Mouse (Mus musculus) heart, embryonic 16.5 days (tissue): ENCODE measurements at regions not wholly inside any gene's neighbourhood (a gene's known extent, or its start where the extent isn't known, plus 50 kb on each side); places are given as distances from the start of the nearest gene placed in this dataset.
A peak's percentile ranks its signal among the peaks of the same experiment; 100 is the strongest.

Experiments
- ATAC-seq: fragments of 200-750 bp; cut with Nextera tagmentation; replicated peaks from 2 replicates; pipeline ENCODE4 v1.8.0; 2017; ENCODE audit warnings: moderate number of reproducible peaks; ENCODE audit not compliant: insufficient read depth, low FRiP score; ENCODE audit errors: extremely low read depth
- H3K27ac ChIP-seq: fragments of 300-500 bp; sonication (generic); 2 replicates; pipeline ENCODE4 v1.5.1; 2014; ENCODE audit warnings: mild to moderate bottlenecking, low read length, control low read depth, moderate library complexity
- H3K27me3 ChIP-seq: fragments of 300-500 bp; sonication (generic); 2 replicates; pipeline ENCODE4 v1.6.1; 2014; ENCODE audit warnings: low read length, mixed read lengths; ENCODE audit not compliant: control insufficient read depth, insufficient read depth
- H3K36me3 ChIP-seq: fragments of 300-500 bp; sonication (generic); 2 replicates; pipeline ENCODE4 v1.6.1; 2014; ENCODE audit not compliant: control insufficient read depth, insufficient read depth
- H3K4me1 ChIP-seq: fragments of 300-500 bp; sonication (generic); 2 replicates; pipeline ENCODE4 v1.6.1; 2014; ENCODE audit warnings: low read length, mixed read lengths; ENCODE audit not compliant: control insufficient read depth, insufficient read depth
- H3K4me2 ChIP-seq: fragments of 300-500 bp; sonication (generic); 2 replicates; pipeline ENCODE4 v1.6.1; 2014; ENCODE audit warnings: low read depth, mild to moderate bottlenecking, control low read depth, low read length
- H3K4me3 ChIP-seq: fragments of 300-500 bp; sonication (generic); 2 replicates; pipeline ENCODE4 v1.5.1; 2014; ENCODE audit warnings: mild to moderate bottlenecking, control low read depth, low read length
- H3K9ac ChIP-seq: fragments of 300-500 bp; sonication (generic); 2 replicates; pipeline ENCODE4 v1.6.1; 2014; ENCODE audit warnings: low read length, control low read depth
- H3K9me3 ChIP-seq: fragments of 300-500 bp; sonication (generic); replicated peaks from 2 replicates; pipeline ENCODE4 v1.6.1; 2016; ENCODE audit warnings: low read length; ENCODE audit not compliant: control insufficient read depth
- WGBS: fragments of 180-500 bp; shearing (Covaris S2); extraction: QIAGEN DNeasy Blood & Tissue Kit; methylation state at CpG from one replicate; pipeline ENCODE4 v1.1.7; 2014; 5-methylcytosine and 5-hydroxymethylcytosine counted together

DNA sequence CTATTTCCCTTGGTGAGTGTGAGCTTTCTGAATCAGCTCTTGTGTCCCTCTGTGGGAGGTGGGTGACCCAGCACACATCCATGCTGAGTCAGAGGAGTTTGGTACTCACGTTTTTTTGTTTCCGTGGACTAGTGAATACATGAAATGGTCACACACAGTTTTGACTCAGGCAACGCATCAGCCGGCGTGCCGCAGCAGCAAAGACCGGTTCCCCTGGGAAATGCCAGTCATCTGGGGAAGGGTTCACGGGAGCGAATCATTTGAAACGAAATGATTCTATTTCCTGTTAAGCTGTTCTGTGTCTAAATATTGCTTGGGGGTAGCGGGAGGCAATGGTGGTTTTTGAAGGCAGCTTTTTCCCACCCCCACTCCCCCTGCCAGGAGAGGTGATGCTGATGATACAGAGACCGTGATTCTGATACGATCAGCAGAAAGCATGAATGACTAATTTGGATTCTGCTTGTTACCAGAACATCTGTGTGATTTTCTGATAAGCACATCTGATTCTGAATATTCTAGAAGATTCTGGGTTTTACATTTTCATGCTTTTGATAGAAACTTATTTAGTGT lies 223.5 kb downstream of the Klf5 start:
- Histone ChIP-seq H3K4me3 (no peak overlapping the region), H3K4me2 (no peak overlapping the region), H3K27ac (no peak overlapping the region), H3K36me3 (no peaks in the 10 kb centered on the region), H3K9ac (no peak overlapping the region), H3K27me3 (no peaks in the 10 kb centered on the region), H3K4me1 (no peaks in the 10 kb centered on the region), H3K9me3 (no peaks in the 10 kb centered on the region)
- ATAC-seq = no peak
- WGBS = 81% methylated on average over 13 of the region's 13 CpGs

DNA sequence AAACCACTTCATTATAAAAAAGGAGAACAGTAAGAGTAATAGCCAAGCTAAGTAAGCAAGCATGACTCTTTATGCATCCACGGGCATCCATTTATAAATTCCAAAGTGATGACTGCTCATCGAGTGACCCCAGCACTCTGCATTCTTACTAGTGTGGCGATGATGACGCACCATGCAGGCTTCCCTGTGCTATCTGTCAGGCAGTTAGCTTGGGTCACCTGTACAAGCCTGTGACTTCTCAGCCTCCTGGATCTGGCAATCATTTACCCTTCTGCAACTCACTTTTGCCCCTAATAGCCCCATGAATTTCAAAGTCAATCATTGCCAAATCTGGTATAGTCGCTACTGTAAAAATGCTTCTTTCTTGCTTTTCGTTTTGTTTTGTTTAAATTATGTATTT lies 237.3 kb downstream of the Klf5 start:
- no peaks in the 10 kb centered on the region for H3K9me3 ChIP-seq
- ATAC-seq = no peak
- H3K27me3 ChIP-seq = no peaks in the 10 kb centered on the region
- no peaks in the 10 kb centered on the region for H3K36me3 ChIP-seq
- no peak overlapping the region for H3K9ac ChIP-seq
- no peaks in the 10 kb centered on the region for H3K4me1 ChIP-seq
- H3K4me3 ChIP-seq = no peak overlapping the region
- H3K4me2 ChIP-seq = no peak overlapping the region
- H3K27ac ChIP-seq = no peak overlapping the region
- 59% methylated on average over 6 of the region's 6 CpGs for WGBS

DNA sequence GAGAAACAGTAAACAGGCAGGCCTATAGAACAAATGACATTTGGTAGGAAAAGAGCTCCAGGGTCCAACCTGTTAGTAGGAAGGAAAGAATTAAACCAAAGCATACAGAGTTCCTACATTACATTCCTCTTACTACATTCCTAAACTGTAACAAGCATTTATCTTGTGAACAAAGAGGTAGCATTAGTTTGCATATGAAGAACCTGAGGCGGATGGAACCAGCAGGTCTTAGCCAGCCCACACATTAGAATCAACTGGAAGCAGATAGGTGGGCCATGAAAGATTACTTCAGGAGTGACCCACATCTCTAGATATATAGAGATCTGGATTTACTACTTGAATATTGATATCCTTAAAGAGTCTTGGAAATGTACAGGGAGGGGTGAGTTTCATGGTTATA lies 238.8 kb downstream of the Klf5 start:
- no peak overlapping the region for H3K4me2 ChIP-seq
- ATAC-seq = no peak
- 80% methylated on average over 1 of the region's 1 CpGs for WGBS

GRCm38 (mm10) chr14:99541716-99542115 lies 243.2 kb downstream of the Klf5 start:
- Histone ChIP-seq H3K9ac (no peak overlapping the region), H3K27ac (no peak overlapping the region), H3K4me3 (no peak overlapping the region), H3K36me3 (no peaks in the 10 kb centered on the region), H3K27me3 (no peaks in the 10 kb centered on the region), H3K9me3 (no peaks in the 10 kb centered on the region), H3K4me1 (no peaks in the 10 kb centered on the region), H3K4me2 (no peak overlapping the region)
- no peak for ATAC-seq

More for the DNA sequence above, 238.8 kb downstream of the Klf5 start:
- Histone ChIP-seq H3K4me3 (no peak overlapping the region), H3K4me1 (no peaks in the 10 kb centered on the region), H3K9me3 (no peaks in the 10 kb centered on the region), H3K27me3 (no peaks in the 10 kb centered on the region), H3K36me3 (no peaks in the 10 kb centered on the region), H3K9ac (no peak overlapping the region), H3K27ac (no peak overlapping the region)

DNA sequence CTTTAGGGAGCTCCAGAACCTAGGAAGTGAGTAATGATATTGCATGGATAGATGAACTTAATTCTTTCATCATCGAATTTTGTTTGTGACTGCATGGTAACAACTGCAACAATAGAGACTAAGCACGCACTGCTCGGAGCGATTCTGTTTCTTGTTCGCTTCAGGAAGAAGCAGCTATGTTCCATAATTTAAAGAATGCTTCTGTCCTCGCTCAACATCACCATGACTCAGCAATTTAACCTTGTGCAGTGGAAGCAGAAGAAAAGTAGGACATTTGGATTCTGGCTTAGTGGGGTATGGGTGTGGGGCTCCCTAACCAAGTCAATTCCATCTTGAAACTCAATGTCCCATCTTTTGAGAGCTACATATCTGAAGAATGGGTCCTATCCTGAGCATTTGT lies 249.4 kb downstream of the Klf5 start:
- H3K9me3 ChIP-seq = no peaks in the 10 kb centered on the region
- no peaks in the 10 kb centered on the region for H3K27me3 ChIP-seq
- H3K4me2 ChIP-seq = no peak overlapping the region
- no peaks in the 10 kb centered on the region for H3K4me1 ChIP-seq
- no peak for ATAC-seq
- H3K36me3 ChIP-seq = no peaks in the 10 kb centered on the region
- no peak overlapping the region for H3K4me3 ChIP-seq
- H3K9ac ChIP-seq = no peak overlapping the region
- WGBS = 86% methylated on average over 6 of the region's 6 CpGs
- H3K27ac ChIP-seq = no peak overlapping the region

DNA sequence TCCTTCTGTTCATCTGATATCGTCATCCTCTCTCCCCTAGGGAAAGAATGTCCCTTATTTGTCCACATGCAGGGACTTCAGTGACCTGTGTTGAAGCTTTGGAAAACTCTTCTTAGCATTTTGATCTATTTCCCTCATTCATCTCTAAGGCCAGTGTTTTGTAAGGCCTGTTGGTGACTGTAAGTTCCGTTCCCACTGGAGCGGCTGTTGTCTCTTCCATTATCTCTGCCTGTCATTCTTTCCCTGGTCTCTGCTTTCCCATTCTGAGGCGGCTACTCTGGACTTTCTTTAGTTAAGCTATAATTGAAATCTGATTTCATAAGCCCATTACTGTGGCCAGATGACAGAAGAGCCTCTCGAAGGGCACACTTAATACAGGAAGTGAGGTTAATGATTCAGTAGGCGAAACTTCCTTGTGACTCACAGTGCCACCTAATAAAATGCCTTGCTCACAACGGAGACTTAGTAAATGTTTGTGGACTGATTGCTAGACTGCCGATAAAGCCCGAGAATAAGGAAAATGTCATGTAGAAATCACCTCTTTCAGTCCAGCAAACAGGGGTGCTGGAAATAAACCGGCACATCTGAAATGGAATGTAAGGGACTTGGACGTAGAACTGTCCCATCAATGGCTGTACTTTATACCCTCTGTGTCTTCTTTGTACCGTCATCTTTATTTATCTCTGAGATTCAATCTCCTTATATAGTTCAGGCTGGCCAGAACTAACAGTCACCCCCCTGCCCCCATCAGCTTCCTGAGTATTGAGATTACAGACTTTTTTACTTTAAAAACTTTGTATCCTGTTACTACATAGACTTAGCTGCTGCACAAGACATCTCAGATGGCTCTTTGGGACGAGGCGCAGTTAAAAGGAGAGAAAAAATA lies 250.1 kb downstream of the Klf5 start:
- Histone ChIP-seq H3K9ac (no peak overlapping the region), H3K27ac (no peak overlapping the region), H3K27me3 (no peaks in the 10 kb centered on the region), H3K36me3 (no peaks in the 10 kb centered on the region), H3K4me3 (no peak overlapping the region), H3K4me1 (no peaks in the 10 kb centered on the region), H3K4me2 (no peak overlapping the region), H3K9me3 (no peaks in the 10 kb centered on the region)
- no peak for ATAC-seq
- 55% methylated on average over 14 of the region's 14 CpGs for WGBS

- H3K4me1 ChIP-seq = no peaks in the 10 kb centered on the region
- no peak overlapping the region for H3K4me2 ChIP-seq
- 58% methylated on average over 9 of the region's 9 CpGs for WGBS
- ATAC-seq = no peak
- peaks cover 3% of the 10 kb centered on the region for H3K9me3 ChIP-seq
- H3K36me3 ChIP-seq = no peaks in the 10 kb centered on the region
- H3K9ac ChIP-seq = no peak overlapping the region
- H3K27ac ChIP-seq = no peak overlapping the region
- no peak overlapping the region for H3K4me3 ChIP-seq
- H3K27me3 ChIP-seq = no peaks in the 10 kb centered on the region
Observed at GRCm38 (mm10) chr14:99564024-99564423, 265.5 kb downstream of the Klf5 start.

DNA sequence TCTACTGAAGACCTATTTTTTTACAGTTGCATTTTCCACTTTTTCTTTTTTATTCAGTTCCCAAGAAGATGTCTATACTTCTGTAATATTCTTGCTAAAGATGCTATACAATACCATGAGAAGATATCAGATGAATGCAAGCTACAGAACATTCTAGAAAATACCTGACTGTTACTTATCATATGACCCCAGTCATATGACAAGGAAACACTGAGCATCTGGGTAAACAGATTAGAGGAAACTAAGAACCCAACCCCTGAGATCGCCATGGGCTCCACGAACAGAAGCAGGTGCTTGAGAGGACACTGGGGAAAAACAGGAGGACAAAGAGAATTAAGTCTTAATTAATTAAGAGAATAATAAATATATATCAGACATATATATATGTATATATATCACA lies 275.7 kb downstream of the Klf5 start:
- Histone ChIP-seq H3K4me2 (no peak overlapping the region), H3K9me3 (no peaks in the 10 kb centered on the region), H3K27me3 (no peaks in the 10 kb centered on the region), H3K9ac (no peak overlapping the region), H3K27ac (no peak overlapping the region), H3K4me1 (no peaks in the 10 kb centered on the region), H3K36me3 (no peaks in the 10 kb centered on the region), H3K4me3 (no peak overlapping the region)
- ATAC-seq = no peak
- WGBS = 68% methylated on average over 2 of the region's 2 CpGs

DNA sequence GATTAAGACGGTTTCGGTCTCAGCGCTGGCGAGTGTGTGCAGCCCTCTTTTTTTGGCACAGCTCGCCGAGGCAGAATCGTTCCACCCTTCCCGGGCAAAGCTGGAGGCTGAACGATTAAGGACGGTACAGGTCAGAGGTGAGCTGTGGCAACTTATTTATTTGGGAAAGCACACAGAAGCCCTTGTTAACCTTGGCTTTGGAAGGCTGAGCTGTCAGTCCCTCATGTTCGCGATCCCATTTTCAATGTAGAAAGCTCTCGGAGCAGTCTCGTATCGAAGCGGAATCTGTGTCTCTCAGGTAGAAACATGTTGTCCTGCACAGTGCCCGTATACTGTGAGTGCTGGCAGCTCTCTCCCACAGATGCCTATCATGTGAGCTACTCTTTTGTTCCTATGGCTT lies 280.2 kb downstream of the Klf5 start:
- no peaks in the 10 kb centered on the region for H3K9me3 ChIP-seq
- H3K27me3 ChIP-seq = no peaks in the 10 kb centered on the region
- ATAC-seq = no peak
- H3K4me2 ChIP-seq = peak overlapping the region; percentile 53
- peak overlapping the region; percentile 36 for H3K4me3 ChIP-seq
- no peaks in the 10 kb centered on the region for H3K4me1 ChIP-seq
- H3K27ac ChIP-seq = no peak overlapping the region
- H3K36me3 ChIP-seq = no peaks in the 10 kb centered on the region
- WGBS = 50% methylated on average over 17 of the region's 17 CpGs
- no peak overlapping the region for H3K9ac ChIP-seq
